Mouse (Mus musculus) bone marrow macrophage, adult 2 months (primary cell): ENCODE measurements around the gene Dtd1.

Source experiments
- CTCF ChIP-seq: IDR thresholded peaks from 2 replicates; pipeline ENCODE4 v1.5.1; 2012; ENCODE audit warnings: low read depth, mild to moderate bottlenecking, low read length, moderate library complexity
- POLR2A ChIP-seq: IDR thresholded peaks from 2 replicates; pipeline ENCODE4 v1.6.1; 2012; ENCODE audit warnings: mild to moderate bottlenecking, low read depth, low read length, borderline replicate concordance

DNA sequence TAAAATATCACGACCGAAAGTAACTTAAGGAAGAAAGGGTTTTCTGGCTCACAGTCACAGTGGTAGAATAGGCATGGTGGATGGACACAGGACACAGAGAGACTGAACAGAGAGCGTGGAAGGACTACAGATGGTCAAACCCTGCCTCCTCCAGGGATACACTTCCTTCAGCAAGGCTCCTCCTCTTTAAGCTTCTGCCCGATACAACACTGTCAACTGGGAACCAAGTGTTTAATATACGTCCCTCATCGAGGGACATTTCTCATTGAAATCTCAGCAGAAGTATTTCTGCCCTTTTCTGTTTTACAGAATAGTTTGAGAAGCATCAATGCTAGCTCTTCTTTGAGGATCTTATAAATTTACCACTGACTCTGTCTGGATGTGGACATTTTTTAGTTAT lies 14.3 kb downstream of the Dtd1 start:
- TF ChIP-seq POLR2A = no peak
- TF ChIP-seq CTCF = no peak
